Mouse (Mus musculus) ES-Bruce4 (cell line): ENCODE results near the gene 4930442H23Rik. TPM values are rescaled to one million over a fixed set of nuclear protein-coding genes. Genes with fewer than 3 reads are reported as not detected.

Source experiments
- H3K27ac ChIP-seq: 2 replicates; pipeline ENCODE4 v1.5.1; 2012; ENCODE audit warnings: low read length, inconsistent platforms; ENCODE audit not compliant: insufficient read depth
- H3K27me3 ChIP-seq: 2 replicates; pipeline ENCODE4 v1.6.1; 2012; ENCODE audit warnings: mild to moderate bottlenecking, low read length, inconsistent platforms; ENCODE audit not compliant: control insufficient read depth, poor library complexity, insufficient read depth, severe bottlenecking
- H3K36me3 ChIP-seq: 2 replicates; pipeline ENCODE4 v1.6.1; 2012; ENCODE audit warnings: inconsistent platforms, mild to moderate bottlenecking, low read length, moderate library complexity; ENCODE audit not compliant: control insufficient read depth, poor library complexity, insufficient read depth, severe bottlenecking
- H3K4me1 ChIP-seq: one replicate; pipeline ENCODE4 v1.8.1; 2011; ENCODE audit warnings: low read length; ENCODE audit not compliant: control insufficient read depth, insufficient read depth
- H3K4me3 ChIP-seq: 2 replicates; pipeline ENCODE4 v1.5.1; 2011; ENCODE audit warnings: low read depth, mild to moderate bottlenecking, low read length
- H3K9ac ChIP-seq: 2 replicates; pipeline ENCODE4 v1.6.1; 2012; ENCODE audit warnings: low read depth, mild to moderate bottlenecking, inconsistent platforms; ENCODE audit not compliant: poor library complexity, severe bottlenecking
- H3K9me3 ChIP-seq: replicated peaks from 2 replicates; pipeline ENCODE4 v1.6.1; 2012; ENCODE audit warnings: mild to moderate bottlenecking, low read length, inconsistent platforms; ENCODE audit not compliant: control insufficient read depth, poor library complexity, insufficient read depth, severe bottlenecking
- CTCF ChIP-seq: IDR thresholded peaks from one replicate; pipeline ENCODE4 v1.8.1; 2011; ENCODE audit warnings: low read depth, low read length
- EP300 ChIP-seq: IDR thresholded peaks from 2 replicates; pipeline ENCODE4 v1.6.1; 2011; ENCODE audit warnings: low read depth, low read length; ENCODE audit not compliant: insufficient read depth
- POLR2A ChIP-seq: IDR thresholded peaks from one replicate; pipeline ENCODE4 v1.8.1; 2011; ENCODE audit warnings: low read length; ENCODE audit not compliant: insufficient read depth
- polyA plus RNA-seq: library from polyadenylated mRNA; stranded (reverse); fragments of >200 nt; gene quantifications from 2 replicates; pipeline ENCODE4 v1.2.4, GENCODE M21; 2011; ENCODE audit warnings: low read depth; ENCODE audit not compliant: missing spikeins, insufficient read depth, insufficient read length

Gene 4930442H23Rik
- polyA plus RNA-seq, 1 experiment, result not detected

- H3K36me3 ChIP-seq, result peaks cover 3% of the 10 kb centered on the region; the same call in 1 of the 2 replicates
- H3K4me3 ChIP-seq, result peak overlapping the region; percentile 82
- no peaks in the 10 kb centered on the region for H3K9me3 ChIP-seq
- H3K27ac ChIP-seq, result peak overlapping the region; percentile 89
- peak overlapping the region; percentile 79 for H3K9ac ChIP-seq
- TF ChIP-seq EP300, result no peak
- no peak for TF ChIP-seq CTCF
- TF ChIP-seq POLR2A, result peak; percentile 39
- H3K27me3 ChIP-seq, result no peaks in the 10 kb centered on the region
- no peaks in the 10 kb centered on the region for H3K4me1 ChIP-seq
Measured at GRCm38 (mm10) chr10:81168521-81169244, 15.0 kb downstream of the 4930442H23Rik start.

GRCm38 (mm10) chr10:81168087-81168431 is 15.6 kb downstream of the 4930442H23Rik start:
- H3K4me3 ChIP-seq, result peak overlapping the region; percentile 82
- H3K9me3 ChIP-seq, result no peaks in the 10 kb centered on the region
- peaks cover 7% of the 10 kb centered on the region; the same call in 1 of the 2 replicates for H3K36me3 ChIP-seq
- H3K27me3 ChIP-seq, result no peaks in the 10 kb centered on the region
- TF ChIP-seq EP300 (no peak), POLR2A (no peak), CTCF (no peak)
- peak overlapping the region; percentile 79 for H3K9ac ChIP-seq
- no peaks in the 10 kb centered on the region for H3K4me1 ChIP-seq
- peak overlapping the region; percentile 89 for H3K27ac ChIP-seq

- Histone ChIP-seq H3K9ac (peak within 1 kb of the TSS; percentile 79), H3K4me3 (peak within 1 kb of the TSS; percentile 96), H3K27me3 (no peaks in the 10 kb centered on the region), H3K27ac (peak within 1 kb of the TSS; percentile 89), H3K9me3 (no peaks in the 10 kb centered on the region), H3K4me1 (no peaks in the 10 kb centered on the region), H3K36me3 (peaks cover 7% of the 10 kb centered on the region; the same call in 1 of the 2 replicates)
- TF ChIP-seq POLR2A (no peak), EP300 (no peak), CTCF (no peak)
Measured at GRCm38 (mm10) chr10:81167200-81168086, 16.2 kb downstream of the 4930442H23Rik start, which contains the start of gene Pias4. Gene Pias4, minus strand, starts transcription at chr10:81167923.

- peaks cover 7% of the 10 kb centered on the region; the same call in 1 of the 2 replicates for H3K36me3 ChIP-seq
- H3K27ac ChIP-seq, result no peak overlapping the region
- H3K4me3 ChIP-seq, result no peak overlapping the region
- no peak for TF ChIP-seq CTCF
- TF ChIP-seq POLR2A, result no peak
- TF ChIP-seq EP300, result no peak
- H3K27me3 ChIP-seq, result no peaks in the 10 kb centered on the region
- H3K9ac ChIP-seq, result no peak overlapping the region
- no peaks in the 10 kb centered on the region for H3K9me3 ChIP-seq
- no peaks in the 10 kb centered on the region for H3K4me1 ChIP-seq
Measured at GRCm38 (mm10) chr10:81165118-81165517, 18.5 kb downstream of the 4930442H23Rik start.

- H3K36me3 ChIP-seq, result peaks cover 16% of the 10 kb centered on the region
- H3K27ac ChIP-seq, result no peak overlapping the region
- H3K4me3 ChIP-seq, result no peak overlapping the region
- H3K27me3 ChIP-seq, result no peaks in the 10 kb centered on the region
- TF ChIP-seq POLR2A (no peak), EP300 (no peak), CTCF (no peak)
- H3K4me1 ChIP-seq, result no peaks in the 10 kb centered on the region
- no peak overlapping the region for H3K9ac ChIP-seq
- H3K9me3 ChIP-seq, result no peaks in the 10 kb centered on the region
Measured at GRCm38 (mm10) chr10:81162318-81162652, 21.4 kb downstream of the 4930442H23Rik start.
